Comparison of ENCODE assay signal across 8 mouse cellular contexts in genomic region chr2:84454051-84454450, GRCm38 (mm10). TPM values are rescaled to one million over a fixed set of nuclear protein-coding genes. Genes with fewer than 3 reads are reported as not detected.
A peak's percentile ranks its signal among the peaks of the same experiment; 100 is the strongest.
DNase-seq lines count a peak whose midpoint lies in the region; ATAC-seq lines count a peak whose summit lies in the region.

No protein-coding gene starts in this region.

- peak; percentile 38 for DNase-seq in cerebellum, adult 9-10 months
- DNase-seq in cerebellum, adult 9-11 months = no peak
- peak; percentile 72 to 78 for DNase-seq in left cerebral cortex, postnatal 14 days (ENCODE audit: low spot score in 2 of 2)
- no peak for DNase-seq in left cerebral cortex, postnatal 4 days
- DNase-seq in c-Kit-positive CD71-negative TER-119-negative erythroid progenitor cells, embryonic 14.5 days (ENCODE audit: low read depth) = peak; percentile 76
- DNase-seq in naive thymus-derived CD4-positive, alpha-beta T cell, adult 2 months (ENCODE audit: low read depth) = peak; percentile 88
- DNase-seq in heart, postnatal 25 days (ENCODE audit: low spot score) = no peak

- intact Hi-C loops in left cerebral cortex, postnatal 14 days (cut with DNase I) = loop anchor here (10.0 kb wide), 1 partner anchor 361 kb away; no protein-coding TSS in a partner anchor
- intact Hi-C loops in left cerebral cortex, postnatal 4 days (cut with DNase I) = no loop called here
- intact Hi-C loops in heart, postnatal 25 days (cut with DNase I) = loop anchor here (10.0 kb wide), 1 partner anchor 341 kb away; the partner anchor contains the start of gene Ube2l6

- ATAC-seq in inflammation-experienced regulatory T-cells, adult 6 months = peak; percentile 77

RNA-seq across cellular contexts. Expression of gene Tfpi, which starts 22.5 kb away (rescaled TPM):
- total RNA-seq in left cerebral cortex, postnatal 14 days (2021) = 1 to 10 TPM; 6.5 to 7.2 TPM
- 10 to 100 TPM in 1 of 2 experiments, 1 to 10 TPM in 1; 9.3 to 10.3 TPM for total RNA-seq in left cerebral cortex, postnatal 4 days (2021)
- polyA plus RNA-seq in inflammation-experienced regulatory T-cells, adult 6 months (2017; shearing (Covaris generic)) = 1 to 10 TPM; 1.6 to 4.9 (median 4.2) TPM
- 10 to 100 TPM; 51.3 to 57.6 TPM for total RNA-seq in heart, postnatal 25 days (2021)

RNA-seq across cellular contexts. Expression of gene Calcrl, which starts 28.8 kb away (rescaled TPM):
- total RNA-seq in left cerebral cortex, postnatal 14 days (2021) = 1 to 10 TPM; 7.9 to 9.1 TPM
- 1 to 10 TPM; 5.7 to 7.5 TPM for total RNA-seq in left cerebral cortex, postnatal 4 days (2021)
- 10 to 100 TPM; 28.9 to 33.5 (median 29.7) TPM for polyA plus RNA-seq in inflammation-experienced regulatory T-cells, adult 6 months (2017; shearing (Covaris generic))
- 10 to 100 TPM; 32.3 to 41.2 TPM for total RNA-seq in heart, postnatal 25 days (2021)

Comparison
In these comparisons a context has a peak if more than half of its experiments do, and no peak if none do; other contexts are left out.
1. DNase-seq: peak in cerebellum, adult 9-10 months (single experiment), left cerebral cortex, postnatal 14 days (2 of 2), c-Kit-positive CD71-negative TER-119-negative erythroid progenitor cells, embryonic 14.5 days (single experiment) and naive thymus-derived CD4-positive, alpha-beta T cell, adult 2 months (single experiment); none in cerebellum, adult 9-11 months (single experiment), left cerebral cortex, postnatal 4 days (single experiment) and heart, postnatal 25 days (single experiment).
2. RNA of gene Tfpi, which starts 22.5 kb away (total RNA-seq): 51.3 to 57.6 TPM in heart, postnatal 25 days; 9.3 to 10.3 TPM in left cerebral cortex, postnatal 4 days and 6.5 to 7.2 TPM in left cerebral cortex, postnatal 14 days; every median in the first group is over 4 times any median in the second.